Mouse (Mus musculus) brain, adult 2 months (tissue): ENCODE measurements around the gene Olfr48.

Source experiments
- DNase-seq: peaks from one replicate; pipeline ENCODE4 v3.0.0; 2011; ENCODE audit warnings: low read depth, low spot score

Olfr48 gene

GRCm38 (mm10) chr2:89848105-89848504, at the start of gene Olfr48:
TSS of gene Olfr48 (minus strand) at chr2:89848205.
- DNase-seq: no peak

GRCm38 (mm10) chr2:89878137-89878536, 30.1 kb upstream of the Olfr48 start, which contains the start of gene Olfr1257:
TSS of gene Olfr1257 (plus strand) at chr2:89878437.
- no peak for DNase-seq

DNA sequence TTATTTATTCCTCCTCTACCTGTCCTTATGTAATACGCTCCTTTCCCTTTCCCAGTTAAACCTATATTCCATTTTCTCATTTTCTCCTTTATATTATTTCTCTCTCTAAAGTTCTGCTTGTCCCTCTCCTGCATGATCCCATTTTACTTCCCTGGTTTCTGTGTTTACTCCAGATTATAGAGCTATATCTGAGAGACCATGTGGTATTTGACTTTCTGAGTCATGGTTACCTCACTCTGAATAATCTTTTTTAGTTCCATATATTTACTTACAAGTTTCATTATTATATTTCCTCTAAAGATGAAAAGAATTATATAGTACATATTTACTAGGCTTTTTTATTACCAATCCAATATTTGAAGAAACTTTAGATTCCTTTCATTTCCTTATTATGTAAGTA, 1.2 kb upstream of the Olfr48 start:
- DNase-seq: no peak

DNA sequence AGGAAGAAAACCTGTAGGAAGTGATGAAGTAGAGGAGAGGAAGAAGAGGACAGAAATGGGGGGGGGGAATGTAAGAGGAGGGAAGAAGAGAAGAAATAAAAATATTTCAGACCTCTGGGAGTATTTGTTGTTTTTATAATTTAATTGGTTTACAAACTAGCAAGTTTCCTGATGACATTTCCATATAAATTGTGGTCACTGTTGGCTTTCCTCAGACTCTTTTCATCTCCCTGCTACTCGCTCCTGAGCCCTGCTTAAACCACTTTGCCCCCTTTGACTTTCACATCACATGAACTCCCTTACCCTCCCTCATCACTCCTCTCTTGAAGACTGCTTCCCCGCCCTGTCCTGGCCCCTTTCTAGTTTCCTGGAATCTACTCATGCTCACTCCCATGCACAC, 6.5 kb downstream of the Olfr48 start, which contains the start of gene Olfr1256:
Olfr1256 (minus strand) TSS at position 101 of the 400 bp plus-strand sequence.
- DNase-seq: no peak

GRCm38 (mm10) chr2:89820216-89820615, 27.8 kb downstream of the Olfr48 start:
- DNase-seq: no peak

DNA sequence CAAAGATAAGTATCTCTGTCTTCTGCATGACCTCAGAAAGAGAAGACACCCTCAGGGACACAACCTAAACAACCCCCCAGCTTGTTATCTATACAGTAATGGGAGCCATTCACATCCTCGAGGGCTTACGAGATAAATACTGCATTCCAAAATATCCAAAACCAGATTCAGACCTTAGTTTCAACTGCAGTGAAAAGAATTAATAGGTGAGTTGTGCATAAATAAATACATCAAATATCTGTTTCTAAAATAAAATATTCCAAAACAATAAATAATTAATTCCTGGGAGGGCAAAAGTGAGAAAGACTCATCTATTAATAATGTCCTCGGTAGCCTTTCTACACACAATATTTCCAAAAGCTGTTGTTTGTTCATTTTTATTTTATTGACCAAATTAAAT, 36.3 kb downstream of the Olfr48 start, which contains the start of gene Olfr1255:
Olfr1255 (plus strand) TSS at position 301 of the 400 bp plus-strand sequence.
- DNase-seq: no peak

DNA sequence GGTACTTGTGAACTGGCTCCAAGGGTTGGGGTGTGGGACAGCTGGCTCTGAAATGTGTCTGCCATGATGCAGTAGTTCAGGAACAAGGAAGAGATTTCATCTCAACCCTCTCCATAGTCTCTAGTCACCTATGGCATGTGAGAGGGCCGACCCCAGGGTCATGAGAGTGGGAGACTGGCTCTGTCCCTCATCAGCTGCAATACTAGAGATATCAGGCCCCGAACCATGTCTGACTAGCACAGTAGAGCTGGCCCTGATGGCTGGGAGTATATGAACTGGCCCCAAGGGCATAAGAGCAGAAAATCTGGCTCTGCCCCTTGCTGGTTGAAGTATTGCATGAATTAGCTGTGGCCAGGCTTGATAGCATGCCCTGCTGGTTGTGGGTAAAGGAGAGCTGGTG, 37.3 kb downstream of the Olfr48 start:
- DNase-seq: no peak

- peak; percentile 5 for DNase-seq
Measured at GRCm38 (mm10) chr2:89799583-89799982, 48.4 kb downstream of the Olfr48 start.

DNA sequence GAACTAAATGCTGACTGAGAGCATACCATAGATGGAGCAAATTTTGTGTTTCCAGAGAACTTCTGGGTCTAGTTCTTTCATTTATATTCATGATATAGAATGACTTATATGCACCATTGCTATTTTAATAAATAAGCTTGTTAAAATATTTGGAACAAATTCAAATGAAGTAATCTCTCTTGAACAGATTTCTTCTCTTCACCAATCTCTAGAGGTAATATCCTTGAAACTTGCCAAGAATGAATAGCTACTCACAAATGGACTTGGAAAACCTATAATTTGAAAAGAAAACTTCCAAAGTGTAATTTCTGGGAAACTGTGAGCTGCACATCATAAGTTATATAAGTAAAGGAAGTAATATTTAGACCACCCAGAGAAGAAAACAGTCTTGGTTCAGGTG, 54.5 kb downstream of the Olfr48 start, which contains the start of gene Olfr1254:
Olfr1254 (minus strand) TSS at position 101 of the 400 bp plus-strand sequence.
- no peak for DNase-seq
